17 mouse cellular contexts compared by ENCODE assay signal in the genomic region with DNA sequence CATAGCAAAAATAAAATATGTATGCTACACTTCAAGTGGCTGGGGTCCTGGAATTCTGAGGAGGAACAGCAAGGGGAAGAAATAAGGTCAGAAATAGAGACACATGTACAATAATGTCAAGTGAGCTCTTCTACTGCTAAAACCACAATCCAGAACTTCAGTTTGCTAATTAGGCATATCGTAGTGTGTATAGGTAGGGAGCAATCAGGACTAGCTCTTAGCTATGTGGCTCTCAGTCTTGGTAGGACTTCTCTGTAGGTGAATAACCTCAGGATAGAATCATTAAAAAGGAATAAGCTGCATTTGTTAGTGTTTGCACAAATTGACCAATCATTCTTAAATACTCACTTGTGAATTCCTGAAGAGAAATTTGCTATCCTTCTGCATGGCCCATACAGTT. TPM values are rescaled to one million over a fixed set of nuclear protein-coding genes. Genes with fewer than 3 reads are reported as not detected.
"Had no signal": no experiment of that assay in that cellular context is flagged by ENCODE, and none has a peak within 500 bp of the region (broad histone marks: within the 10 kb centered on the region; RNA-seq: fewer than 3 reads in every experiment).

No protein-coding gene starts in this region.

RNA-seq across cellular contexts. Expression of a gene that starts 11.2 kb away (rescaled TPM):
- total RNA-seq: megakaryocyte progenitor cell, adult 5-6 weeks; midbrain, postnatal 0 days; monocyte, adult 5-6 weeks had no signal
- polyA plus RNA-seq: liver, embryonic 15.5 days; liver, postnatal 0 days; lung, postnatal 0 days; macrophage; midbrain, embryonic 10.5 days; midbrain, embryonic 12.5 days; midbrain, embryonic 14.5 days; midbrain, postnatal 0 days; neural tube, embryonic 12.5 days; neural tube, embryonic 14.5 days had no signal

RNA-seq across cellular contexts. Expression of a gene that starts 42.4 kb away (rescaled TPM):
- total RNA-seq: megakaryocyte progenitor cell, adult 5-6 weeks; midbrain, postnatal 0 days; monocyte, adult 5-6 weeks had no signal
- polyA plus RNA-seq: liver, embryonic 15.5 days; liver, postnatal 0 days; lung, adult 2 months; lung, embryonic 15.5 days; lung, postnatal 0 days; macrophage; midbrain, embryonic 10.5 days; midbrain, embryonic 12.5 days; midbrain, embryonic 14.5 days; midbrain, postnatal 0 days; neural tube, embryonic 14.5 days; small intestine, adult 2 months; stomach, embryonic 14.5 days; stomach, embryonic 16.5 days had no signal

RNA-seq across cellular contexts. Expression of a gene that starts 58.3 kb away (rescaled TPM):
- total RNA-seq: megakaryocyte progenitor cell, adult 5-6 weeks; monocyte, adult 5-6 weeks had no signal
- polyA plus RNA-seq: macrophage; midbrain, embryonic 10.5 days; midbrain, embryonic 12.5 days; midbrain, embryonic 14.5 days; midbrain, postnatal 0 days; neural tube, embryonic 12.5 days; neural tube, embryonic 14.5 days had no signal

RNA-seq across cellular contexts. Expression of a gene that starts 58.4 kb away (rescaled TPM):
- total RNA-seq: megakaryocyte progenitor cell, adult 5-6 weeks; midbrain, postnatal 0 days; monocyte, adult 5-6 weeks had no signal
- polyA plus RNA-seq: liver, embryonic 15.5 days; liver, postnatal 0 days; macrophage; midbrain, embryonic 10.5 days; midbrain, embryonic 12.5 days; midbrain, embryonic 14.5 days; midbrain, postnatal 0 days; neural tube, embryonic 12.5 days; neural tube, embryonic 14.5 days had no signal
